Mouse (Mus musculus): Measurements from ENCODE around the gene Iltifb. TPM values are rescaled to one million over a fixed set of nuclear protein-coding genes. Genes with fewer than 3 reads are reported as not detected.
A peak's percentile ranks its signal among the peaks of the same experiment; 100 is the strongest.
"Not testable (repeated sequence)": the region's sequence is repeated elsewhere in the genome, so short reads cannot be mapped to it uniquely, and the experiment has no call there.

Iltifb gene
- polyA plus RNA-seq, 1 experiment from 2014 or later: 1.1 TPM

DNA sequence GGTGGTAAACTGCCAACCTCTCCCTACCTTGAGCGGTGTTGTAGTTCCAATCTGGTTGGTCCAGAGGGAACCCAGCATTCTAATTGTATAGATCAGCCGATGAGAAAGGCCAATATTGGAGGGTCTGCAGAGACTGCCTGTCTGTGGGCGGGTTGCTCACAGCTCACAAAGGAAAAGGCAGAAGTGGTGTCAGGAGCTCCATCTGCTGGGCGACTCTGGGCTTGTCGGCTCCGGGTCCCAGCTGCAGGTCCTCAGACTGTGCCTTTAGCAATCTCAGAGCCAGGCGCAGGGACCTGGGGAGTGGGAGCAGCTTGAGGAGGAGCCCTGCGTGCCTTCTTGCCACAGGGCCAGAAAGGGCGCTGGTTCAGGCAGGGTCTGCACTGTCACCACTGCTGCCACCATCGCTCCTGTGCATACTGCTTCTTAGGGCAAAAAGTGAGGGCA is 44.0 kb downstream of the Iltifb start:
- 31% methylated on average over 10 of the region's 10 CpGs for WGBS
- peak overlapping the region; percentile 43 for H3K4me2 ChIP-seq
- no peaks in the 10 kb centered on the region for H3K27me3 ChIP-seq
- peak; percentile 76; the same call in 1 of the 2 replicates for ATAC-seq (ENCODE audit: low FRiP score, low read depth)
- no peak overlapping the region for H3K27ac ChIP-seq (replicated peaks)
- no peaks in the 10 kb centered on the region for H3K9me3 ChIP-seq
- no peak overlapping the region for H3K9ac ChIP-seq
- H3K4me3 ChIP-seq: no peak overlapping the region
- H3K36me3 ChIP-seq: no peaks in the 10 kb centered on the region
- H3K4me1 ChIP-seq (replicated peaks): peaks cover 5% of the 10 kb centered on the region; the same call in 1 of the 2 replicates

DNA sequence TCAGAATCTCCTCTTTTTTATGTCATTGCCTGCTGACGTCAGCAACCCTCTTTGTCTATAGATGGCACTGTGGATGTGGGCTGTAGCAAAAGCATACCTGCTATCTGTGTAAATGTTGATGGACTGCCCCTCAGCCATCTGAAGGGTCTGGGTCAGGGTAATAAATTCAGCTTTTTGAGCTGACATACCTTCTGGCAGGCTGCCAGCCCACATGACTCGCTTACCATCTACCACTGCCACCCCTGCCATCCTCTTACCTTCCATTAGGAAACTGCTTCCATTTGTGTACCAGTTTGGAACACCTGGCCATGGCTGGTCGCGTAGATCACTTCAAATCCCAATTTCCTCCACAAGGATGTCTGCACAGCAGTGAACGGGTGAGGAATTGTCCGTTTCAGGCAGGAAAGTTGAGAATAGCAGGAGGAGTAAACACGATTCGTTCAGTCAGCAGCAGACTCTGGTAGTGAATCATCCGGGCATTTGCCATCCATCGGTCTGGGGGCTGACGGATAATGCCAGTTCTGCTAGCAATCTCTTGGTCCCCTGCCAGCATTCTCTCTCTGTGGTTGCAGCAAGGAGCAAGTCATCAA is 45.7 kb downstream of the Iltifb start:
- not testable (repeated sequence) for H3K27ac ChIP-seq (replicated peaks); H3K4me1 ChIP-seq (replicated peaks); H3K36me3 ChIP-seq; H3K9ac ChIP-seq; H3K4me2 ChIP-seq; H3K4me3 ChIP-seq; H3K27me3 ChIP-seq; H3K9me3 ChIP-seq; ATAC-seq (ENCODE audit: low FRiP score, low read depth)
- WGBS: 56% methylated on average over 11 of the region's 11 CpGs

DNA sequence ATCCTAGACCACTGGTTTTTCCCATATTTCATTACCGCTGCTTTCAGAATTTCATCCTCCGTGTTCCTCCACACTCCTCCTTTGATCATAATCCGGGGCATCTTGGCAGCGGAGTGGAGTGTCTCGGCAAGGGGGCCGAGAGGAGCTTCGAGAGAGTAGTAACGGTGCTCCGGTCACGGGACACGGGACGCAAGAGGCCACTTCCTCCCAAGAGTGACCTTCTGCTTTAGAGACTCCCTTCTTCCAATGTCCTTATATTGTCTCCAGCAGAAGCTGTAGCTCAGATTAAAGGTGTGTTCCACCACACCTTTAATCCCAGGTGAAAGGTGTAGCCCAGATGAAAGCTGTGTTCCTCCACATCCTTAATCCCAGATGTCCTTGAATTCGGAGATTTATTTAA is 54.2 kb downstream of the Iltifb start, which contains the start of gene Gm32717:
TSS of gene Gm32717 (minus strand) at position 101 of the 400 bp plus-strand sequence.
- not testable (repeated sequence) for H3K27ac ChIP-seq (replicated peaks); H3K4me3 ChIP-seq; H3K9ac ChIP-seq; ATAC-seq (ENCODE audit: low FRiP score, low read depth); H3K9me3 ChIP-seq; H3K36me3 ChIP-seq; H3K27me3 ChIP-seq; H3K4me1 ChIP-seq (replicated peaks); H3K4me2 ChIP-seq
- whole genome bisulfite sequencing: no CpG with 5 or more reads among the region's 13 CpGs

Other genes with a start within 250 kb of the Iltifb start
- gene Mdm1, start 153.2 kb downstream of the Iltifb start, polyA plus RNA-seq (2015; fragmentation: Nextera tagmentation; extraction: Ambion mirVana): 26.1 and 27.6 TPM in 2 replicates
- gene Il22, start 90.1 kb downstream of the Iltifb start, polyA plus RNA-seq (2015; fragmentation: Nextera tagmentation; extraction: Ambion mirVana): 0.26 and 0.29 TPM in 2 replicates
- gene Gm32717, start 54.3 kb downstream of the Iltifb start, polyA plus RNA-seq (2015; fragmentation: Nextera tagmentation; extraction: Ambion mirVana): 0.16 and 0.31 TPM in 2 replicates
- gene Gm32802, start 36.4 kb downstream of the Iltifb start, polyA plus RNA-seq (2015; fragmentation: Nextera tagmentation; extraction: Ambion mirVana): 0.16 and 0.31 TPM in 2 replicates
- gene Gm9040, start 31.9 kb upstream of the Iltifb start, polyA plus RNA-seq (2015; fragmentation: Nextera tagmentation; extraction: Ambion mirVana): not detected in 2 replicates
- gene Gm9044, start 37.4 kb upstream of the Iltifb start, polyA plus RNA-seq (2015; fragmentation: Nextera tagmentation; extraction: Ambion mirVana): not detected in 2 replicates
- gene Gm9045, start 42.8 kb upstream of the Iltifb start, polyA plus RNA-seq (2015; fragmentation: Nextera tagmentation; extraction: Ambion mirVana): not detected in 2 replicates
- gene Gm9046, start 48.2 kb upstream of the Iltifb start, polyA plus RNA-seq (2015; fragmentation: Nextera tagmentation; extraction: Ambion mirVana): not detected in 2 replicates
- not detected in 2 replicates for gene Gm9048, start 53.6 kb upstream of the Iltifb start, polyA plus RNA-seq (2015; fragmentation: Nextera tagmentation; extraction: Ambion mirVana)
- not detected in 2 replicates for gene Gm9049, start 59.1 kb upstream of the Iltifb start, polyA plus RNA-seq (2015; fragmentation: Nextera tagmentation; extraction: Ambion mirVana)
- not detected in 2 replicates for gene Ifng, start 146.0 kb upstream of the Iltifb start, polyA plus RNA-seq (2015; fragmentation: Nextera tagmentation; extraction: Ambion mirVana)

Data from hindbrain, embryonic 15.5 days (tissue).